8 mouse cellular contexts compared by ENCODE assay signal in the genomic region with DNA sequence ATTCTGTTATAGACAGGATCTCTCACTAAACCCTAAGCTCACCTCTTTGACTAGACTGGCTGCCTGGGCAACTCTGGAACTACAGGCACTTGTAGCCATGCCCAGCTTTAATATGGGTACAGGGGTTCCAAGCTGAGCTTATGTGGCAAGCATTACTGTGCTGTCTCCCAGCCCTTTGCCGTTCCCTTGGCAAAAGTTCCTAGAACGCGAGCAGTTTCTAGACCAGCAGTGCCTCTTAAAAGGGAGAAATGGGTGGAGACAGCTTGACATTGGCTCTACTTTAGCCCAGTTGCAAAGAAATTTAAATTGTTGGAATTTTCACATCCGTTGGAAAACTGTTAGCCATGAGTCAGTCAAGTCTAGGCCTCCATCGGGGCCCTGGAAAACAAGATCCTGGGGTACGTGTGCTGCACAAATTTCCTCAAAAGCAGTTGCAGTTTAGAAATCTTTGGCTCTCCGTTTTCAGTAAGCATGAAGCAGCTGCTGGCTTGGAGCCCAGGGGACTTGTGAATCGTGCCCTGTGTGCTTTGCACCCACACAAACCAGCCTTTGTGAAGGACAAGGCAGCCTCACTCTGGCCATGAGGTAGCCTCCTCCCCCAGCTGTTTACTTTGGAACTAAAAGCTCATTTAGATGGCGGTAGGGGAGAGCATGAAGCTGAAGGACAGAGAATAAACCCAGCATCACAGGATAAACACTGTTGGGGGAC.
A peak's percentile ranks its signal among the peaks of the same experiment; 100 is the strongest.
DNase-seq lines count a peak whose midpoint lies in the region; ATAC-seq lines count a peak whose summit lies in the region.

No protein-coding gene starts in this region.

- H3K4me3 ChIP-seq in embryonic facial prominence, embryonic 10.5 days: no peak overlapping the region
- no peak overlapping the region for H3K4me3 ChIP-seq in midbrain, embryonic 15.5 days

- peaks cover 35% of the 10 kb centered on the region for H3K36me3 ChIP-seq in embryonic facial prominence, embryonic 10.5 days (replicated peaks)
- no peaks in the 10 kb centered on the region for H3K36me3 ChIP-seq in midbrain, embryonic 15.5 days (replicated peaks)

- H3K4me1 ChIP-seq in embryonic facial prominence, embryonic 10.5 days: peaks cover 66% of the 10 kb centered on the region
- H3K4me1 ChIP-seq in midbrain, embryonic 15.5 days: peaks cover 28% of the 10 kb centered on the region

- 51% methylated on average over 9 of the region's 9 CpGs for whole genome bisulfite sequencing in embryonic facial prominence, embryonic 10.5 days
- WGBS in midbrain, embryonic 15.5 days: 25% methylated on average over 9 of the region's 9 CpGs

- peak overlapping the region; percentile 84 for H3K27ac ChIP-seq in embryonic facial prominence, embryonic 10.5 days (replicated peaks)
- H3K27ac ChIP-seq in midbrain, embryonic 15.5 days: peak overlapping the region; percentile 76

- H3K4me2 ChIP-seq in midbrain, embryonic 15.5 days: no peak overlapping the region

- H3K9me3 ChIP-seq in embryonic facial prominence, embryonic 10.5 days: no peaks in the 10 kb centered on the region
- no peaks in the 10 kb centered on the region for H3K9me3 ChIP-seq in midbrain, embryonic 15.5 days

- peak; percentile 85 for ATAC-seq in midbrain, embryonic 15.5 days (replicated peaks)
- no peak for ATAC-seq in erythroblast, adult 5-6 weeks (replicated peaks; ENCODE audit: low FRiP score, poor library complexity, severe bottlenecking)

- H3K9ac ChIP-seq in midbrain, embryonic 15.5 days: no peak overlapping the region

- peaks cover 4% of the 10 kb centered on the region; the same call in 1 of the 2 replicates for H3K27me3 ChIP-seq in embryonic facial prominence, embryonic 10.5 days (replicated peaks; ENCODE audit: low read depth, poor library complexity, severe bottlenecking)
- H3K27me3 ChIP-seq in midbrain, embryonic 15.5 days (replicated peaks): no peaks in the 10 kb centered on the region

- DNase-seq in adrenal gland, postnatal 36 days: peak; percentile 90 to 93
- peak; percentile 39 for DNase-seq in embryonic facial prominence, embryonic 10.5 days (ENCODE audit: low spot score)
- peak; percentile 96 for DNase-seq in heart, adult 11 months
- peak; percentile 83 for DNase-seq in kidney, adult 18-20 months
- DNase-seq in left cerebral cortex, postnatal 25 days (ENCODE audit: low spot score in 2 of 2): peak; percentile 82 to 87
- peak; percentile 92 for DNase-seq in telencephalon, adult 2 months (ENCODE audit: low read depth, low spot score)

- intact Hi-C loops in left cerebral cortex, postnatal 25 days (cut with DNase I): loop anchor here (2.0 to 5.0 kb wide), 2 partner anchors 43 to 116 kb away; no protein-coding TSS in a partner anchor

Comparison
In these comparisons a context has a peak if more than half of its experiments do, and no peak if none do; other contexts are left out.
1. DNase-seq: peak in every context shown above with its lines; median percentile 96 in heart, adult 11 months; 92 in telencephalon, adult 2 months; 92 in adrenal gland, postnatal 36 days; 84 in left cerebral cortex, postnatal 25 days; 83 in kidney, adult 18-20 months; 39 in embryonic facial prominence, embryonic 10.5 days.